Mouse (Mus musculus) spleen, postnatal 14 days (tissue): ENCODE results near the gene Dnm3.

Source experiments
- DNase-seq, 2 experiments: peaks; one replicate each; pipeline ENCODE4 v3.0.0; 2021 to 2022; ENCODE audit warnings: low spot score in 2 of 2

Dnm3 gene

GRCm38 (mm10) chr1:162209487-162210149, 268.2 kb downstream of the Dnm3 start:
- no peak for DNase-seq

DNA sequence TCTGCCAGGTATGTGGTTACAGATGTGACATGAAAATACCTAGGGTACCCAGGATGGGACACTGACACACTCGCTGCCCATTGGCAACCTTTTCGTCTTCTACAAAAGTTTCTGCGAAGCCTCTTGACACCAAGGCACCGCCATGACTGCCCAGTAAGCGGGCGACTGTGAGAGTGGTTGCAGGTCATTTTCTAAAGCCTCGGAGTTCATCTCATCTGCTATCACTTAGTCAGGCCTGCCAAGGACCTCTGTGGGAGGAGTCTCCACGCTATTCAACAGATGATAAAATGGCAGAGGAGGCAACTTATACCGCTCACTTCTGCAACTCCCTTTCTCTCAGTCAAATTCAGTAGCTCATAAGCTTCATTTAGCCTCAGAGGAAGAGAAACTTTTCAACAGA, 268.8 kb downstream of the Dnm3 start:
- DNase-seq = no peak

GRCm38 (mm10) chr1:162207708-162208043, 270.2 kb downstream of the Dnm3 start:
- DNase-seq = no peak

DNA sequence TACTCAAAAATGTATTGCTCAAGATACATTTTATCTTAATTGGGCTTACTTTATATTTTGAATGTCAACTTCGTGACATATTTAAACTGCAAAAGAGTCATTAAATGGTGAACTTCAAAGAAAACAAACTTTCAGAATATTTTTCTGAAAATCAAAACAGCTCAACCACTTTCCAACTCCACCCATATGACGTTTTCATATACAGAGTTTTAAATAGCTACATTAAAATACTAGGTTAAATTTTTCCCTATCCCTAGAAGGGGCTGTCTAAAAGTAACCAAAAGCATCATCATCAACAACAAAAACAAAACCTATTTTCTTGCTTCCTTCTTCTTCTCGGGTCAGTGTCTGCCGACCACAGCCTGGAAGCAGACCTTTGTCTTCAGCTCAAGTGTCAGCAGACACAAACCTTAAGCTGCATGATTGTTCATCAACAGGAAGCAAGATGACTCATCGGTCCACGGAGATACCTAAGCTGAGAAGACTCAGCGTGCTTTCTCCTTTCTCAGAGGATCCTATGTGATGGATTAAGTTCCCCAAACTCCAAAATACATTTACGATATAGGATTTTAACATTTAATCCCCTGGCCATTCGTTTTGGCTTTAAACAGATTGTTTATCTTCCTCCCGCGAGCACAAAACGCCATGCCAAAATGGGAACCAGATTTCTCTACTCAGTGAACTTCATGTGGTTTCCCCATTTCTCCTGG, 270.7 kb downstream of the Dnm3 start:
- no peak for DNase-seq

GRCm38 (mm10) chr1:162202465-162203348, 275.1 kb downstream of the Dnm3 start:
- no peak for DNase-seq

- DNase-seq = no peak
These were observed 277.4 kb downstream of the Dnm3 start for GRCm38 (mm10) chr1:162200446-162200845.

DNA sequence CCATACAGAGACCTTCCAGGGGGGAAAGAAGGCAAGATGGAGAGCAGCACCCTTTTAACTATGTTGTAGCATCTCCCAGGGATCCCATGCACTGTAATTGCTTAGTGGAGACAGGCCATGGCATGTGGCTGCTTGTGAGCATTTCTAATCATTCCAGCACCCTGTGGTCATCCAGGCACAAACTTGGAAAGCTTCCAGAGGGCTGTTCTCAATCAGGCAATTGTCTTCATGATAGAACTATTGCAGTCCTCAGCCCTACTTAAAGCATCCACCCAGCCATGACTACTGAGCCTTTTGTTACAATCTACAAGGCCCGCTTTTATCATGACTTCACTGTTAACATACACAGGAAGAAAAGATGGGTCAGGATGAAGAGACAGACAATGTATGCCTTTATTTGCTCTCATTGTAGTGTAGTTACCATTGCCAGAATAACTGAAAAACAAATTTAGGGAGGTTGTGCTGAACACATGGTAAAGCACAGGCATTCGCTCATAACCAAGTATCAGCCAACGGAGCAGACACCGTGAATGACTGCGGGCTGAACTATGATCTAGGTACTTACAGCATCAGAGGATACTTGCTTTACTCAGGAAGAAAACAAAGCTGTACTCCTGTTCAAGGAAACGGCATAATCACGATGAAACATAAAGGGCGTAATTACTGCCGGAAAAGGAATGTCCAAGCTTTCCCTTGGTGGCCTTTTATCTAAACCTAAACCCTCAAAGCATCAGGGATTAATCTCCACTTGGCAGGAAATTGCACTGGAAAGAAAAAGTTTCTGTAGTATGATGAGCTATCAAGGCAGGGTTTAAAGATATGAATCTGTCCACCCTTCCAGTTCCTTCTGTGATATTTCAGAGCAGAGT, 280.8 kb downstream of the Dnm3 start:
- DNase-seq = no peak

- DNase-seq = no peak
These were observed 289.1 kb downstream of the Dnm3 start for GRCm38 (mm10) chr1:162188744-162189143.

DNA sequence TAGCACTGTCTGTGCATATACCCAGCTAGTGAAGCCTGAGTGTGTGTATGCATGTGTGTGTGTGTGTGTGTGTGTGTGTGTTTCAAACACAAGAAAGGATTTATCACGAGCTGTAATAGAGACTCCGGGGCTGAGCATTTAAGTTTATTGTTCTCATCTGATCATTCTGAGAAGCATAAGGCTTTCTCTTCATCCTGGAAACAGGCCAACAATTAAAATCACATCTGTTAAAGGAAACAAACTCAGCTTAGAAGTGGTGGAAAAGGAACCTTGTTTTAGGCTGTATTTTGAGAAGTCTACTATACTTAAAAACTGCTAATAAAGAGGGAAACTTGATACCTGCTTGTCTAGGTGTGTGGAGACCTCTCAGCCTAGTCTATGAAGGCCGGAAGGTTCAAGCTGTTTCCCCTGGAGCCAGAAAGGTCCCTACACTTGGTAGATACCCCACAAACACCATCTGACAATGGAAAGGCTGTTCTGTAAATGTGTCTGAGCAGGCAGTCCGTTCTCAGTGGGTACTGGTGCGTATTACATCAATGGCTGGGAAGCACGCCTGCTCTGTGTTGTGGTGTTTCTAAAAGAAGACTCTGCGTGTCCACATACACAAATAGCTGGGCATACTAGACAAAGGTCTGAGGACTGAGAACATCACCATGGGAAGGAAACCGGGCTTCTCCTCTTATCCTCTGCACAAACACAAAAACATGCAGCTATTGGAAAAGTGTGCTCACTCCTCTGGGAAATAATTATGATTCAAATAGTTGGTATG, 290.3 kb downstream of the Dnm3 start:
- DNase-seq = no peak

DNA sequence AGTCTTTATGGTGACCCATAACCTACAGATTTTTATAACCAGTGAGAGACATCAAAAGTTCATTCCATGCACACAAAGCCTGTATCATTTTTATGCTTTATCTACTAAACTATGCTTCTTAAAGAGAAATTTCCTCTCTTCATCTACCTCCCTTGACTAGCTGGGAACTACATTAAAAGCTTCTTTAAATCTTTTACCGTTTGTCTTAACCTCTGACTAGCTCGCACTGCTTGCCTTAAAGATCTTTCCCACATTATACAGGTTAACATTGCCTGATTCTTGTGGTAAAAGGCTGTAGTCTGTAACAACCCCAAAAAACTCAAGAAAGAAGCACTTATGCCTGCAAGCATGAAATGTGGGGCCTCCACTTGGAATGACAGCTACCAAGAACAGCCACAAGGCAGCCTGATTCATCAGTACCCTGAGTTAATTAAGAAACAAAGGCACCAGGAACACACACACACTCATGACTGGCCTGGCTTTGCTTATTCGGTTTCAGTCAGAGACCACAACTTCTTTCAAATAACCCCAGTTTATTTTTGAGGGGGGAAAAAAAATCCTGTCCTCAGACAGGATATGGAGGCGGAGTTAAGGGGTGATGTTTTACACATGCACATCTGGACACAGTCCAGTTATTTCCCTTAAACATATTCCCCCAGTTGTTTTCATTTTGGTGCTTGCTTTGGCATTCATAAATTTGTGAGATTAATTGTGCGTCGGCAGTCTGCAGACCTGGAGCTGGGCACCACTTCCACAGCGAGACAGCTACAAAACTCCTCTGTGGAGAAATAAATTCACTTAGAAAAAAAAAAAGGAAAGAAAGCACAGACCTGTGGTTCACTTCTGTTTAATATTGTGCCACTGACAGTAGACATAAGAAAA, 291.1 kb downstream of the Dnm3 start:
- no peak for DNase-seq

DNA sequence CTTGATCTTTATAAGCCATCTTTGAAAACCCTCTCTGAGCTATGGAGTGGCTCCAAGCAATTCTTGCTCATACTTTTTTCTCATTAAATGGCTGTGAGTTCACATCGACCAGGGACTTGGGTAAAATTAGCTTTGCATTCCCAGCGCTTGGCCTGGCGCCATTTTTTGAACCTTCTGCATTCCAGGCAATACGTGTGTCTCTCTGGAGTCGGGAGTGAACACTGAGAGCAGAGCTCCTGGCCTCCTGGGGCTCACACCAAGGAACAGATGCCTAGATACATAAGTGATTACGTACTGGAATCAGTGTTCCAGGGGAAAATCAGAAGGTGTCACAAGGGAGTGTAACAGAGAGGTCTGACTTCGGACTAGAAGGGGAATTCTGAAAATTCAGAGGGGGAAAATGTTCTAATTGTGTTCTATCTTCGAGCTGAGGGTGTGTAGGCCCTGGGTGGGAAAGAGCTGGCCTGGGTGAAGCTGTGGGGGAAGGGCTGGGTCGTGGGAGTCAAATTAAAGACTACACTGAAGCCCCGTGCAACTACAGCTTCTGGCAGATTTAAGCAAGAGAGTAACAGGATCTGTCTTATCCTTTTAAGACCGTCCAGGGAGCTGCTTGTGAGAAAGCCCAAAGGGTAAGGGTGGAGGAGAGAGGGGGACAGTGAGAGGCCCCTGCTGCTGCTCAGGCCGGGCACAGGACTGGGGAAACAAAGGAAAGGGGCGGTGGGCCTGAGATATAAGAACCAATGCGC, 293.7 kb downstream of the Dnm3 start:
- no peak for DNase-seq

DNA sequence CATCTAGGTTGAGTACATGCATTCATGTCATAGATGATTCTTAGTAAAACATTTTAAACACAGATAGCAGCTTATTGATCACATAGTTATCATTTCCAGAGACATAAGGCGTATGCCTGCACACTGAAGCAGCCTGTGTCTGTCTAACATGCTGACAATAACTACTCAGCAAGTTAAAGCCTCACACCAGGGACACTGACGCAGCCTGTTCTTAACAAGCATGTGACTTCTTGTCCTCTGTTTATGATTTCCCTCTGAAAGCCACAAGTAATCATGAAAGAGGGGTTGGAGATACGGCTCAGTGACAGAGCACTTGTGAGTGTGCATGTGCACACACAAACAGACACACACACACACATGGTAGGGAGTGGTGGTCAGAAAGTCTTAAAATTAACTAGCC, 294.4 kb downstream of the Dnm3 start:
- DNase-seq = no peak

- no peak for DNase-seq
These were observed 296.5 kb downstream of the Dnm3 start for GRCm38 (mm10) chr1:162181187-162181975.

DNA sequence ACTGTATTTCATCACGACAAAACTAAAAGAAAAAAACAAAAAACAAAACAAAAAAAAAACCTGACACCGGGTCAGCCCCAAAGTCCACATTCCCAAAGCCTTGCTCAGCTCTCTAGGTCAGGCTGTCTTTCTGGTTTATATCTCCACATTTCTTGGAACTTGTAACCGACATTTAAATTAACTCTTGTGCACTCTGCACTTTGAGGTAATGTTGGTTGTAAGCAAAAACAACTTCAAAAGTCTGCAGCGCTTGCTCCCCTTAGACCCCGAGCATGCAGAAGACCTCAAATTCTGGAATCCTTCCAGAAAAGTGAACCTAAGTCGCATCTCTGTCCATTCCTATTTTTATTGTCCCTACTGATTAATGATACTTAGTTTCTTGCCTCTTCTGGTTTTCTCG, 297.4 kb downstream of the Dnm3 start:
- no peak for DNase-seq

DNA sequence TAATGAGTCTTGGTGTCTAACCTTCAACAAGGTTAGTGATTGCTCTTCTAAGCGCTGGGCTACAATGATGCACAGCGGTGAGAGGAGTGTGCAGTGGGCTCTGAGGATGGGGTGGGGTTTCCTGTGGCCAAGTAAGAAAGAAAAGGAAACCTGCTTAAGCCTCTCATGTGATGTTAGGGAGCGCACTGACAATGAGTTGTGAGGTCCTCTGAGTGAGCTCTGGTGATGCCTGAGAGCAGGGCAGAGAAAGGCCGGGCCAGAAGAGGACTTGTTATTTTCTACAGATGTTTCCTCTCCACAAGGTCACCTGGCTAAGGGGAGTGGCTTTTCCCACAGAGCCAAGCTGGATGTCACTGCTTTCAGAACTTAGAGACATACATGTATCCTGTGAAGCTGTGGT, 298.4 kb downstream of the Dnm3 start:
- DNase-seq = no peak

DNA sequence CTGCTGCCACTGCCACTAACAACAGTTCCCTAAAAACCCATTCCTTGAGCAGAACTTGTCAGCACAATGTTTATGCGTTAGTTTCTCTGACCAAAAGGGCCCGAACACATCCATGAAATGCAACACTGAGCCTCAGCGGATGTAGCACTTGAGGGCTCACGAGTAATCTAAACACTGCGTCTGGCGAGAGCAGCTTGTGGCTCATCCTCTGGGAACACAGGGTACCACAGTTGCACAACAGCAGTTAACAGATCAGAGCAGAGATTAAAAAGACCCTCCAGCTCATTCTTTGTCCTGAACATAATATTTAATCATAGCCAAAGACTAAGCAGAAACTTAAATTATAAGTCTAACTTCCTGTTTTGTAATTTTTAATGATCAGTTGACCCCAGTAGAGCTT, 305.0 kb downstream of the Dnm3 start:
- DNase-seq = no peak

- DNase-seq = no peak
These were observed 313.9 kb downstream of the Dnm3 start for GRCm38 (mm10) chr1:162163687-162164484.

DNA sequence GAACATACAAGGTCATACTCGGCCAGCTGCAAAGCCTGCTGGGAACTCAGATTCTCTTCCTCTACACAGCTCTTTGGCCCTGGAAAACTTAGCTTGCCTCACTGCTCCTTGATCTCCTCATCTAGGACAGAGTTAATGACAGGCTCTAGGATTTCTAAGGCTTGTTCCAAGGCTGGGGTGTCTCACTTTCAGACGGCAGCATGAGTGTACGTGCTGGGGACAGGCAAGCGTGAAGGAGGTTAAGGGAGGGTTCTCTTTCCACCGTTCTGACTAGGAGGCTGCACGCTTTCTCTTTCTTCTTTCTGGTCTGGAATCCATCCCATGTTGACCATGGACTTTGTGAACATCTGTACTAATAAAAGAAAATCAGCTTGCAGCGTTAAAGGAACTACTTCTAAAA, 315.2 kb downstream of the Dnm3 start:
- no peak for DNase-seq
